Mouse (Mus musculus) neural tube, embryonic 14.5 days (tissue): ENCODE measurements around the gene Exosc8. TPM values are rescaled to one million over a fixed set of nuclear protein-coding genes. Genes with fewer than 3 reads are reported as not detected.

Experiments
- ATAC-seq: fragments of 200-750 bp; cut with Nextera tagmentation; 2 replicates; pipeline ENCODE4 v1.8.0; 2017; ENCODE audit warnings: low read depth, mild to moderate bottlenecking, moderate TSS enrichment, moderate library complexity
- H3K27ac ChIP-seq: fragments of 300-500 bp; sonication (generic); 2 replicates; pipeline ENCODE4 v1.5.1; 2014; ENCODE audit warnings: low read depth, mild to moderate bottlenecking, control low read depth, low read length, moderate library complexity, mixed read lengths
- H3K27me3 ChIP-seq: fragments of 300-500 bp; sonication (generic); 2 replicates; pipeline ENCODE4 v1.6.1; 2014; ENCODE audit warnings: low read length; ENCODE audit not compliant: control insufficient read depth, insufficient read depth
- H3K36me3 ChIP-seq: fragments of 300-500 bp; sonication (generic); 2 replicates; pipeline ENCODE4 v1.6.1; 2014; ENCODE audit warnings: low read length, mixed read lengths; ENCODE audit not compliant: control insufficient read depth, insufficient read depth
- H3K4me1 ChIP-seq: fragments of 300-500 bp; sonication (generic); 2 replicates; pipeline ENCODE4 v1.6.1; 2014; ENCODE audit warnings: low read length; ENCODE audit not compliant: control insufficient read depth, insufficient read depth
- H3K4me2 ChIP-seq: fragments of 300-500 bp; sonication (generic); 2 replicates; pipeline ENCODE4 v1.6.1; 2014; ENCODE audit warnings: mild to moderate bottlenecking, low read depth, low read length, control low read depth
- H3K4me3 ChIP-seq: fragments of 300-500 bp; sonication (generic); 2 replicates; pipeline ENCODE4 v1.5.1; 2014; ENCODE audit warnings: low read depth, low read length, control low read depth, mixed read lengths
- H3K9ac ChIP-seq: fragments of 300-500 bp; sonication (generic); replicated peaks from 2 replicates; pipeline ENCODE4 v1.6.1; 2014; ENCODE audit warnings: low read depth, mild to moderate bottlenecking, control low read depth, low read length, mixed read lengths
- H3K9me3 ChIP-seq: fragments of 300-500 bp; sonication (generic); 2 replicates; pipeline ENCODE4 v1.6.1; 2016; ENCODE audit warnings: low read length; ENCODE audit not compliant: control insufficient read depth
- WGBS: fragments of 180-500 bp; shearing (Covaris S2); extraction: QIAGEN DNeasy Blood & Tissue Kit; methylation state at CpG from one replicate; pipeline ENCODE4 v1.1.7; 2014; 5-methylcytosine and 5-hydroxymethylcytosine counted together
- polyA plus RNA-seq: library from polyadenylated mRNA; unstranded; fragments of >200 nt; fragmentation: Nextera tagmentation; extraction: Ambion mirVana; gene quantifications from 2 replicates; pipeline ENCODE4 v1.2.1, GENCODE M21; 2014

The Exosc8 gene
- polyA plus RNA-seq, 1 experiment from 2014 or later: 77.7 TPM

- peak overlapping the region; percentile 52 for H3K9ac ChIP-seq
- no peak; the same call in none of the 2 replicates for ATAC-seq
- peak overlapping the region; percentile 61 for H3K4me3 ChIP-seq
- under 1% methylated on average over 8 of the region's 8 CpGs for WGBS
- H3K27ac ChIP-seq: peak overlapping the region; percentile 24; the same call in 1 of the 2 replicates
- H3K27me3 ChIP-seq: no peaks in the 10 kb centered on the region
- H3K4me2 ChIP-seq: peak overlapping the region; percentile 43
- H3K36me3 ChIP-seq: peaks cover 7% of the 10 kb centered on the region; the same call in 1 of the 2 replicates
- H3K4me1 ChIP-seq: no peaks in the 10 kb centered on the region
- no peaks in the 10 kb centered on the region for H3K9me3 ChIP-seq
Measured at GRCm38 (mm10) chr3:54693056-54693415, 42.2 kb downstream of the Exosc8 start.

- H3K27ac ChIP-seq: peak within 1 kb of the TSS; percentile 24; the same call in 1 of the 2 replicates
- WGBS: 2% methylated on average over 65 of the region's 65 CpGs
- peak; percentile 100 for ATAC-seq
Measured at GRCm38 (mm10) chr3:54692202-54693055, 42.8 kb downstream of the Exosc8 start, which contains the start of gene Supt20. Supt20 (plus strand) TSS chr3:54692807.

GRCm38 (mm10) chr3:54689091-54689490 lies 46.1 kb downstream of the Exosc8 start:
- Histone ChIP-seq H3K36me3 (no peaks in the 10 kb centered on the region), H3K4me3 (no peak overlapping the region), H3K4me2 (no peak overlapping the region), H3K4me1 (no peaks in the 10 kb centered on the region), H3K27me3 (no peaks in the 10 kb centered on the region), H3K9me3 (no peaks in the 10 kb centered on the region), H3K27ac (no peak overlapping the region), H3K9ac (no peak overlapping the region)
- 63% methylated on average over 2 of the region's 2 CpGs for WGBS
- no peak for ATAC-seq

More at GRCm38 (mm10) chr3:54692202-54693055, 42.8 kb downstream of the Exosc8 start, which contains the start of gene Supt20:
- Histone ChIP-seq H3K9ac (peak within 1 kb of the TSS; percentile 52), H3K9me3 (no peaks in the 10 kb centered on the region), H3K36me3 (peaks cover 7% of the 10 kb centered on the region; the same call in 1 of the 2 replicates), H3K4me2 (peak within 1 kb of the TSS; percentile 75), H3K4me1 (no peaks in the 10 kb centered on the region), H3K4me3 (peak within 1 kb of the TSS; percentile 61), H3K27me3 (no peaks in the 10 kb centered on the region)

- no peaks in the 10 kb centered on the region for H3K27me3 ChIP-seq
- H3K4me3 ChIP-seq: no peak overlapping the region
- H3K4me2 ChIP-seq: no peak overlapping the region
- no peak overlapping the region for H3K9ac ChIP-seq
- no peaks in the 10 kb centered on the region for H3K9me3 ChIP-seq
- no peak overlapping the region for H3K27ac ChIP-seq
- no peaks in the 10 kb centered on the region for H3K4me1 ChIP-seq
- WGBS: 73% methylated on average over 2 of the region's 2 CpGs
- no peak for ATAC-seq
- H3K36me3 ChIP-seq: no peaks in the 10 kb centered on the region
Measured at GRCm38 (mm10) chr3:54687245-54687644, 47.9 kb downstream of the Exosc8 start.

- ATAC-seq: no peak
- Histone ChIP-seq H3K36me3 (no peaks in the 10 kb centered on the region), H3K4me1 (no peaks in the 10 kb centered on the region), H3K27ac (no peak overlapping the region), H3K4me3 (no peak overlapping the region), H3K27me3 (no peaks in the 10 kb centered on the region), H3K9ac (no peak overlapping the region), H3K9me3 (no peaks in the 10 kb centered on the region), H3K4me2 (no peak overlapping the region)
- WGBS: 92% methylated on average over 3 of the region's 3 CpGs
Measured at GRCm38 (mm10) chr3:54685202-54685601, 50.0 kb downstream of the Exosc8 start.

GRCm38 (mm10) chr3:54681310-54682204 lies 53.6 kb downstream of the Exosc8 start:
- 73% methylated on average over 6 of the region's 6 CpGs for WGBS
- ATAC-seq: no peak

More at GRCm38 (mm10) chr3:54681310-54682204, 53.6 kb downstream of the Exosc8 start:
- Histone ChIP-seq H3K9me3 (no peaks in the 10 kb centered on the region), H3K9ac (no peak overlapping the region), H3K27me3 (no peaks in the 10 kb centered on the region), H3K27ac (no peak overlapping the region), H3K4me3 (no peak overlapping the region), H3K4me1 (no peaks in the 10 kb centered on the region), H3K4me2 (no peak overlapping the region), H3K36me3 (no peaks in the 10 kb centered on the region)

Other genes starting within 250 kb of the Exosc8 start
- 92.3 and 94.2 TPM in 2 replicates for gene Supt20, start 42.6 kb downstream of the Exosc8 start, polyA plus RNA-seq
- gene Gm21958, start 21.0 kb downstream of the Exosc8 start, polyA plus RNA-seq: 1.3 and 3.5 TPM in 2 replicates
- 50.9 and 51.9 TPM in 2 replicates for gene Alg5, start 146 bp upstream of the Exosc8 start, polyA plus RNA-seq
- 0.98 and 1.2 TPM in 2 replicates for gene Smad9, start 20.2 kb upstream of the Exosc8 start, polyA plus RNA-seq
- gene Rfxap, start 72.4 kb upstream of the Exosc8 start, polyA plus RNA-seq: 46.8 and 62.8 TPM in 2 replicates
- 1.3 and 1.5 TPM in 2 replicates for gene Sertm1, start 180.5 kb upstream of the Exosc8 start, polyA plus RNA-seq